Mouse (Mus musculus): ENCODE results near the gene Upk1a.

The Upk1a gene

DNA sequence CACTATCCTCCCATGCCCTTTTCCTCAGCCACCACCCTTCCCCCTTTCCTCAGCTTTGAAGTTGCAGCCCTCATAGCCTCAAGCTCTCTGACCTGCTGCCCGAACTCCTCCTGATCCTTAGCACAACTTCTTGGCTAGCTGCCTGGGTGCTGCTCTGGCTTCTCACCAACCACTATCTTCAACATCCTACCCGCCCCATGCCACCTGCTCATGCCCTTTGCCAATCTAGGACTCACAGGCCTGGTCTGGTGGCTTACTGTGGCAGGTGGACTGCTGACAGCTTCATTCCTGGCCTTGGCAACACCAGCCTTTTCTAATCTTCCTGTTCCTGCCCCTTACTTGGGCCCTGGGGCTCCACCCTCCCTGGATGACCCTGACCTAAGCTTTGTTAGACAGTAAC lies 39.7 kb downstream of the Upk1a start:
- DNase-seq (ENCODE audit: low spot score in 2 of 2) = no peak

DNA sequence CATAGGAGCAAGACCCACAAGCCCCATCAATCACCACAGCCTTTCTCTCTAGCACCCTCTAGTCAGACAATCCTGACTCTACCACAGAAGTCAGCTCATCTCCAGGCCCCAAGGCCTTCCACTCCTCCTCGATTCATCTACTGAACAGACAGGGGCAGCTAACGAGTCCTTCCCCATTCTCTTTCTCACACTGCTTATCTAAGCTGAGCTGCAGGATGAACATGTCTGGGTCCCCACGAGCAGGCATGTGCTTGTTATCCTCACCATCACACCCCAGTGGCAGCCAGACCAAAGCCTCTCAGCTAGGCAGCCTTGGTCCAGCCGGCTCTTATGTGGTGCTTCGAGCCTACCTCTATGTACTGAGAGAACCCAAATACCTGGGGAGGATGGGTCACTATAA lies 40.3 kb downstream of the Upk1a start:
- no peak for DNase-seq (ENCODE audit: low spot score in 2 of 2)

DNA sequence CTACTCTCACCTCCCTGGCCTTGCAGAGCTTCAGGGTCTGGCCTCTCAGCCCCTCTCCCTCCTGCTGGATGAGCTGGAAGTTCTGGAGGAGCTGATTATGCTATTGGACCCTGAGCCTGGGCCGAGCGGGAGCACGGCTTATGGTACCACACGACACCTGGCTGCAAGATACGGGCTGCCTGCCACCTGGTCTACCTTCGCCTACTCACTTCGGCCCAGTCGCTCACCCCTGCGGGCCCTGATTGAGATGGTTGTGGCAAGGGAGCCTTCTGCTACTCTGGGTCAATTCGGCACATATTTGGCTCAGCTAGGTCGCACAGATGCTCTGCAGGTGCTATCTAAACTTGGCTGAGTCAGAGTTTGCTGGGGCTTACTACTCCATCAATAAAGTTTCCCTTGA lies 45.1 kb downstream of the Upk1a start:
- DNase-seq (ENCODE audit: low spot score in 2 of 2) = no peak

DNA sequence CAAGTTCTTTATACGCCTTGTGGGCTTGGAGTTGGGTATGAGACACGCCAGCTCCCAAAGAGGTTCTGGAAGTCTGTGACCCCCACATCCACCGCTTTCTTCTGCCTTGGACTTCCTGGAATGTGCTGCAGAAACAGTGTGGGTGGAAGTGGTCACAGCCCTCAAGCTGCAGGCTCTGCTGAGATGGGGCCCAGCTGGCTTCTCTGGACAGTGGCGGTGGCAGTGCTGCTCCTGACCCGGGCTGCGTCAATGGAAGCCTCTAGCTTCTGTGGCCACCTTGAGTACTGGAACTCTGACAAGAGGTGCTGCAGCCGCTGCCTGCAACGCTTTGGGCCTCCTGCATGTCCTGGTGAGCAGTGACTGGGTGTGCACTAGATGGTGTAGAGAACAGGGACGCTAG lies 46.6 kb downstream of the Upk1a start:
- no peak for DNase-seq (ENCODE audit: low spot score in 2 of 2)

DNA sequence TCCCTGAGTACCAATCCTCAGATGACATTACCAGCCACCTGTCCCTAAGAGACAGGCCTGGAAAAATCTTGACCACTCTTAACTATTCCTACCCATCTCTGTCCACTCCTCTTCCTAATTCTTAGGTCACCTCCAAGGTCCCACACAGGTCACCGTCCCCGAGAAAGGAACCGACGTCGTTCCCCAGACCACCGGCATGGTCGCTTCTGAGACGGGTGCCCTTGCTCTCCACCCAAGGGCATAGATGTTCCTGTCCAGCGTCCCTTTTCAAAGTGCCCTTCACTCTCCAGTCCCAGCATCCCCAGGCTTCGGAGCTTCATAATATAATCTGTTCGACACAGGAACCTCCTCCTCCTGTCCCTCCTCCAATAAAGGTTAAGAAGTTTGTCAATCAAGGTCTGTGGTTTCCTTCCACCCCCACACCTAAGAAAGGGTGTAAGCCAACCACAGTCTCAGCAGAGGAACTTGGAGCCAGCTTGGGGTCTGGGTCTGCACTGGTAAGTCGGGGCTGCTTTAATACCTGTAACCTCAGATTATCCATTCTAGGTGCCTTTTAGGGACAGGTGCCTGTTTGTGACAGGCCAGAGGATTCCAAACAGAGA lies 47.6 kb downstream of the Upk1a start, which contains the start of gene Igflr1:
Gene Igflr1, plus strand, starts transcription at position 458 of the 602 bp plus-strand sequence.
- no peak for DNase-seq (ENCODE audit: low spot score in 2 of 2)

DNA sequence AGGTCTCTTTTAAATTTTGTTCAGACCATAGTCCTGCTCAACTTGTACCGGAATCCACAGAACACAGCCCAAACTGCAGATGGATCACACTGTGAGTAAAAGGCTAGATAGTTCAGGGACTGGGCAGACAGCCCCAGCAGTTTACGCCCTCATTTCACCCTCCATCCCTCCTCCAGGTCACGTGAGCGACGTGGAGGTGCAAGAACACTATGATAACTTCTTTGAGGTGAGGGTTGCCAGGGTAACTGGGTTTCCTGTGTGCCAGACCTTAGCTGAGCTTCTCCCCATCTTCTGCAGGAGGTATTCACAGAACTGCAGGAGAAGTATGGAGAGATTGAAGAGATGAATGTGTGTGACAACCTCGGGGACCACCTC lies 48.8 kb downstream of the Upk1a start:
- DNase-seq (ENCODE audit: low spot score in 2 of 2) = no peak

DNA sequence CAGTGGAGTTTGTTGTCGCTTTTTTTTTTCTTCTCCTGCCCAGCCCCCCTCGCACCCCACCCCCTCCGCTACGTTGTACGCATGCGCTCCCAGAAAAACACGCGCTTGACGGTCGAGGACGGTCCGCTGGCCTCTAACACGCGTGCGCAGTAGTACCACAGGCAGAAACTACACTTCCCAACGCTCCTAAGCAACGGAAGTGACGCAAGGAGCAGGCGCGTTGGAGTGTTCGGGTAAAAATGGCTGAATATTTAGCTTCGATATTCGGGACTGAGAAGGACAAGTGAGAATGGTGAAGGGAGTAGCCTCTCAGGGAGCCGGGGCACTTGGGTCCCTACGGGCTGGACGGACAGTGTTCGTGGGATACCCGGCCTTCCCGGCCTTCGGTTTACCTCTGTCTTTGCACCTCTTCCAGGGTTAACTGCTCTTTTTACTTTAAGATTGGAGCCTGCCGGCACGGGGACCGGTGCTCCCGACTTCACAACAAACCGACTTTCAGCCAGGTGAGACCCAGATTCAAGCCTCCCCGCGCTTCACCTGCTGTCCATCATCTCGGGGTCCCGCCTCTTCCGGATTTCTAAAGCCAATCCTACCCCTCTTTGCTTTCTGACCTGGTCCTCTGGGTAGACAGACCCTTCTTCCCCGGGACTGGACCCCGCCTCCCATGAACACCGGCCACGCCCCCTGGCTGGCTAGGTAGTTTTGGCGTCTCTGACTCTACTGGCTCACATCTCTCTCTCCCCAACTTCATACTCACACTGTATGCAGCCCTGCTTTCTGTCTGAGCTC lies 49.3 kb downstream of the Upk1a start, which contains the start of the genes U2af1l4, Gm49396 and Psenen:
Gene U2af1l4, plus strand, starts transcription at position 185 of the 789 bp plus-strand sequence.
Gene Gm49396, plus strand, starts transcription at position 228 of the 789 bp plus-strand sequence.
Gene Psenen, minus strand, starts transcription at position 511 of the 789 bp plus-strand sequence.
- DNase-seq (ENCODE audit: low spot score in 2 of 2) = peak; percentile 82 to 92

DNA sequence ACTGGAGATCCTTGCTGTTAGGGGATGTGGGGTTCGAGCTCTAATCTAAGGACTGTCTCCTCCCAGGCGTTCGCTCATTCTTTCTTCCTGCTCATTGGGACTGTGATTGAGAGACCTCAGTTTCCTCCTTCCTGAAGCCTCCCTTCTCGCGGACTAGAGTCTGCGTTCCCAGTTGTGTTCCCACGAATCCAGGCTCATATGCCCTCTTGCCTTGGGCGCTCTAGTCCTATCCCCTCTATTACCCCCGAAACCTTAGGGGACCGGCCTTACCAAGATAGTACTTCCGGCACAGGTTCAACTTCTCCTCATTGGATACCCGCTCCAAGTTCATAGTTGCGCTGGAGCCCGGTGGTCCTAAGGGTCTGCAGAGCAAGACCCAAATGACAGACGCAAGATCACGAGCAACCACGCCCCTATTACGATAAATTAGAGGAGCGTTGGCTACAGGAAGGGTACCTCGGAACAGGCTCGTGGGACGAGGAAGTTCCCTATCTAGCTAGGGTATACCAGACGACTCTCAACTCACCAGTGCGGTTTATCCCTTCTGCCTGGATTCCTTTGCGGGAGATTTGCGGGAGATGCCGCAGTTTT lies 50.0 kb downstream of the Upk1a start:
- no peak for DNase-seq (ENCODE audit: low spot score in 2 of 2)

DNA sequence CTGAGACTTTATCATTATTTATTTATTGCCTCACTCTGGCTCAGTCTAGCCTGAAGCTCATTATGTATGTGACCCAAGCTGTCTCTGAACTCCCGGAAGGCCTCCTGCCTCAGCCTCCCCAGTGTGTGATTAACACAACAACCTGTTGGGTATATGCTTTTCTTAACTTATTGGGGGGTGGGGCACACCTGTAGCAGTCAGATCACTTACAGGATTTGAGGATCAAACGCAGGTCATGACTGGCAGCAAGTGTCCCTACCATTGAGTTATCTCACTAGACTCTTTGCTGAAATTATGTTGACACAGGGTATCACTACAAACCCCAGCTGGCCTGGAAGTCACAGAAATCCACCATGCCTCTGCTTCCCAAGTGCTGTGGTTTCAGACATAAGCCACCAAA lies 52.4 kb downstream of the Upk1a start:
- no peak for DNase-seq (ENCODE audit: low spot score in 2 of 2)

DNA sequence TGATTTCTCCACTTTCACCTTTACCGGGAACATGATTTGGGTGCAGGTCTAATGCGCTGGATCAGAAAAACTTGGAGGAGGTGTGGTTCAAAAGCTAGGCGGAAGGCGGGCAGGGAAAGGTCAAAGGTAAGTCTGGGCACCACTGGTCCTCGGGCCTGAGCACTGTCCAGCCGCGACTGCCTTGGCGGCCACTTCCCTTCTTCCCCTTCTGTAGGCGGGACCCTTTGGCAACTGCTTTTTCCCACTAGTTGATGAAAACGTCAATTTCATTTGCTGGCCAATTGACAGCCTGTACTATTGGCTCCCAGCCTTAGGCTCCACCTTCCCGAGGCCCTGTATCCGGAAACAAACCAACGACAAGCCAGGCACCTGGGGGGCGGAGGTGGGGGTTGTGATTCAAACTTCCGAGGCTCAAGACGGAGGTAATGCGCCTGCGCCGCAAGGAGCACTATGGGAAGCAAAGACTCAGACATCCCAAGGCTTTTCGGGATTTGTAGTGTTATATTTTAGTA lies 53.1 kb downstream of the Upk1a start, which contains the start of gene Lin37:
Gene Lin37, minus strand, starts transcription at position 396 of the 512 bp plus-strand sequence.
- peak; percentile 88 to 96 for DNase-seq (ENCODE audit: low spot score in 2 of 2)

DNA sequence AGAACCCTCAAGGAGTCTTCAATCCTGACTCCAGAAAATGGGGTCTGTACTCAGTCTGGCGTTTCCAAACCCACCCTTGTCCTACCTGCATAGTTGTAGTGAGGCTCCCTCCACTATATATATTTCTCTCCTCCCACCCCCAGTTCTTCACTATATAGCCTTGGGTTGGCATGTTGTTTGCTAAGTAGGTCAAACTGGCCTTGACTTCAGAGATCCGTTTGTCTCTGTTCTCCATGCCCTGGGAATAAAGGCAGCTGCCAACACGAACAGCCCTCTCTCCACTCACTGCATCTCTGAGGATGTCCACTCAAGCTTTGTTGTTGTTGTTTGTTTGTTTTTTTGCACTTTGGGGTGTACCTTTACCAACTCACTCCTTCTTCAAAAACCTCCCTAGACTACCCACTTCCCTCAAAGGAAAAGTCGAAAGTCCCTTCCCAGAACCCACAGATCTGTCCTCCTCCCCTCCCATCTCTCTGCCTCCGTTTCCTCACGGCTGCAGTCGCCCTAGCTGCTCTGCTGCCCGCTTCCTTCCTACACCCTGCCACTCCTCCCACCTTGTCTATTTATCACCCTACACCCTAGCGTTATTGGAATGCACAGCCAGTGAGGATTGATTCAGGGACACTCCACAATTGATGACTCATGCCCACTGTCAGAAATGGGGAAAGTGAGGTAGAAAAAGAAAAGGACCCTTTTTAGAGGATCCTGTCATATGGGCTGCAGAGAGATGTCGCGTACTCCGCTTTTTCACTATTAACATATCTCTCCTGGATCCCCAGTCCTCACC lies 53.8 kb downstream of the Upk1a start:
- no peak for DNase-seq (ENCODE audit: low spot score in 2 of 2)

DNA sequence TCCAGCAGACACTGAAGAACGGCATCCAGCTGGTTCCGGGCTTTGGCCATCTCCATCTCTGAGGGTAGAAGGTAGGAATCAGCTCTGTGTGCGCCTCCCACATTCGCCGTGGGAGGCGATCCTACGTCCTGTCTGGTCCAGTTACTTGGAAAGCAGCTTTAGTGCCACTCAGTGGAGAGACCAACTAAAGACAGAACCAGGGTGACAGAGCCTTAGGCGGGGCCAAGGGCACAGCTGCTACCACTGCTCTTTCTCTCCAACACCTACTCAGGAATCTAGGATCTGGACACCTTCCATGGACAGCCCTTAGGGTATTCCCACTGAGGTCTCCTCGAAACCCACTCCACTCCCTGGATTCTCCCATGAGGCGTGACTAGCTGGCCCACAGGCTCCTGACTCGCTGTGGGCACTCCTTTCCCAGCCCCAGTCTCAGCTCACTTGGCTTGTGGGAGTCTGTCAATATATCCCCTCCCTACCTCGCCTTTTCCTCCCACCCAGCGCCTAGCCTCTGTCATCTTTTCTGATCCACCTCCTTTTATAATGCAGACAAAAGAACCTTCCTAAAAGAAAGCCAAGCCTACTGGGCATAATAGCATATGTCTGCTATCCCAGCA lies 54.6 kb downstream of the Upk1a start:
- no peak for DNase-seq (ENCODE audit: low spot score in 2 of 2)

DNA sequence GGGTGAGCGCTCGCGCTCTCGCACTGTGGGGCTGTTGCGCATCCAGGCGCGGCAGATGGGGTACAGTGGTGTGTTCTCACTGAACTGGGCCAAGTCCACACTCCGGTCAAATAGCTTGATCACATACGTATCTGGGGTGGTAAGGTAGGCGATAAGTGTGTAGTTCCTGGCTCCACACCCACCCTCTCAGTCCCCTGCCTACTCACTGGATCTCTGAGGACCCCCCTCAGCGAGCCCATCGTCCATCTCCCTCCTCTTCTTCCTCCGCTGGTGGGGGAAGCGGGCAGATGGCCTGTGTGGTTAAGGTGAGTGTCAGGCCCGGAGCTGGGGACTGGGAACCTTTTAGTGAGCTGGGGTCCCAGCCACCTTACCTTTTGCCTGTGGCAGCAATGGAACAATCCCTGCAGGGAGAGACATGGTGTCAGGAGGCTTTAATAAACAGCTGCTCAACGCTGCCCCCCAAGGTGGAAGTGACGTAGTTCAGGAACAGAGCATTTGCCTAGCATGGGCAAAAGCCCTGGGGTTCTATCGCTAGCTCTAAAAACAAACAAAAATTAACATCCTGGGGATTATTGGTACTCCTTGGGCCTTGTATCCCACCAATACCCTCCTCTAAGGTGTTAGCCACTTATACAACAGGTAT lies 55.6 kb downstream of the Upk1a start:
- no peak for DNase-seq (ENCODE audit: low spot score in 2 of 2)

DNA sequence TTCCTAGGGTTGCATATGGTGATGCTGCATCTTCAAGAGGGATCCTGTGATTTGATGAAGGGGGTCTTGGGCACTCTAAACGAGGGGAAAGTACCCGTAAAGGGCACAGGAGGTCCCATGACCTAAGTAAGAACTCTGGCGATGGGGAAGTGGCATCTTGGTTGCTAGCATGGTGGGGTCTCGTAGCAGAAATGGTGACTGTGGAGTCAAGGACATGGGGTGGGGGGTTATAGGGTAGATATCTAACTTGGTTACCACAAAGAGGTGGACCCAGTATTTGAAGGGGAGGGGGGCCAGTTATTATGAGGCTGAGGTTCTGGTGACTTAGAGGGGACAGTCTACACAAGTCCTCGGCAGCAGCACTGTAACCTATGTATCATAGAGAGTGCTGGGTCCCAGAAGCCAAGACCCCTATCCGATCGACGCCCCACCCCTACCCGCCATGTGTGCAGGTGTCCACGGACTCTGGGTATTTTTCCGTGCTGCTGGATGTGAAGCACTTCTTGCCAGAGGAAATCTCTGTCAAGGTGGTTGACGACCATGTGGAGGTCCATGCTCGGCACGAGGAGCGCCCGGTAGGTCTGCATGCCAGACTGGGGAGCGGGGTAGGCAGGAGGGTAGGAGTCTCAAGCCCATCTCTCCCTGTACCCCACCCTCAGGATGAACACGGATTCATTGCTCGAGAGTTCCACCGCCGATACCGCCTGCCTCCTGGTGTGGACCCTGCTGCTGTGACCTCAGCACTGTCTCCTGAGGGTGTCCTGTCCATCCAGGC lies 58.6 kb downstream of the Upk1a start:
- no peak for DNase-seq (ENCODE audit: low spot score in 2 of 2)
